Mouse (Mus musculus): ENCODE data around the gene Ttbk1.
"Not testable (repeated sequence)": the region's sequence is repeated elsewhere in the genome, so short reads cannot be mapped to it uniquely, and the experiment has no call there.

Gene Ttbk1

DNA sequence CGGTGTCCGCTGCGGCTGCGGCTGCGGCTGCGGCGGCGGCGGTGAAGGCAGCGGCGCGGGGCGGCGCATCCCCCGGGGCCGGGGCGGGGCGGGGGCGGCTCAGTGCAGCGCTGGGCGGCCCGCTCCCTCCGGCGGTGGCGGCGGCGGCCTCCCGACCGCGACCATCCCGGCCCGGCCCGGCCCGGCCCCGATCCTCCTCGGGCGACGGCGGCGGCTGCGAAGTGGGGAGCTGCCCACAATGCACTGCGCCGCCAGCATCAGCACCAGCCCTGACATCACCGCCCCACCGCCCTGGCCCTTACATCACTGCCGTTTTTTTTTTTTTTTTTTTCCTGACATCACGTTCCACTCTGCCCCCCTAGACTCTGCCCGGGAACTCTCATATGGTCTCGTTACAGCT, at the start of gene Ttbk1:
Ttbk1 (minus strand) TSS at position 245 of the 400 bp plus-strand sequence.
- peak; percentile 84 to 85 for DNase-seq

DNA sequence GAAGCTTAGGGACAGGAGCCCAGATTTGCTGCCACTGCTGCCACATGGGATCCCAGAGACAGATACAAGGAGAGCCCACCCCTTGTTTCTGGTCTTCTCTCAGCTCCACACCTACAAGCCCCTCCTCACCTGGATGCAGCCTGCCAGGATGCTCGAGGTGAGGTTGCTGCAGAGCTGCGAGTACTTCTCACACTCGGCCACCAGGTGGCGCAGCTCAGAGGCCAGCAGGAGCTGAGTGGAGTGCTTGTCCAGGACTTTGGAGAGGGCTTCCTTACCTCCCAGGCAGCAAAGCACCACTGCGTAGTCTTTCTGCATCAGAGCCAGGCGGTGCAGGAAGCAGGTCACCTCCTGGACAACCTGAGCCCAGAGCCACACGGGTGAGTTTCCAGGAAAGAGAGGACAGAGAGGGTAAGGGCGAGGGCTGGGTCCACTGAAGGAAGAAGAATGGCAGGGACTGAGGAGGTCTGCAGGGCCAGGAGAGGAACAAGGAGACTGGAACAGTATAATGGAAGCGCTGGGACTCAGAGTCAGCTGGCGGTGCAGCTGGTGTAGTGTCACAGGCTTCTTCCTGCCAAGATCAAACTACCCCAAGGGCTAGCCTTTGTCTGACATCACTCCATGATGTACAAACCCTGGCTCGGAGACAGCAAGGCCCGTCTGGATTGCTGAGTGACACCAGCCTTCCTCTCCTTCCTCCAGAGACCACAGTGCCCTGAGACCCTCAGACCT, 38.3 kb upstream of the Ttbk1 start:
- DNase-seq: peak; percentile 72 to 81

DNA sequence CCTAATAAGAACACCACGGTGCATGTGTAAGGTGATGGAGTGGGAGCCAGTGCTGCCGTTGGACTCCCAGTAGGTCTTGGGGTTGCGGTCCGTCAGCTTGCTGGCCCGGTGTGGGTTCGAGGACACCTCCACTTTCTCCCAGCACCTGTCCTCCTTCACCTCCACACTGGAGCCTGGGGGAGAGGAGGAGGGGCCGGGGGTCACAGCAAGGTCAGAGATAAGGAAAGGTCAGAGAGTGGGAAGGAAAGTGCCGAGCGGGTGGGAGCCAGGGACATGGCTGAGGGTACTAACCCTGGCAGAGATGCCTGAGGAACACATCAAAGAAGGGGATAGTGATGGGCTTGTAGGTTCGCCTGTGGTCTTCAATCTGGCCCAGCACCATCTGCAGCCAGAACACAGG, 37.6 kb upstream of the Ttbk1 start:
- no peak for DNase-seq

DNA sequence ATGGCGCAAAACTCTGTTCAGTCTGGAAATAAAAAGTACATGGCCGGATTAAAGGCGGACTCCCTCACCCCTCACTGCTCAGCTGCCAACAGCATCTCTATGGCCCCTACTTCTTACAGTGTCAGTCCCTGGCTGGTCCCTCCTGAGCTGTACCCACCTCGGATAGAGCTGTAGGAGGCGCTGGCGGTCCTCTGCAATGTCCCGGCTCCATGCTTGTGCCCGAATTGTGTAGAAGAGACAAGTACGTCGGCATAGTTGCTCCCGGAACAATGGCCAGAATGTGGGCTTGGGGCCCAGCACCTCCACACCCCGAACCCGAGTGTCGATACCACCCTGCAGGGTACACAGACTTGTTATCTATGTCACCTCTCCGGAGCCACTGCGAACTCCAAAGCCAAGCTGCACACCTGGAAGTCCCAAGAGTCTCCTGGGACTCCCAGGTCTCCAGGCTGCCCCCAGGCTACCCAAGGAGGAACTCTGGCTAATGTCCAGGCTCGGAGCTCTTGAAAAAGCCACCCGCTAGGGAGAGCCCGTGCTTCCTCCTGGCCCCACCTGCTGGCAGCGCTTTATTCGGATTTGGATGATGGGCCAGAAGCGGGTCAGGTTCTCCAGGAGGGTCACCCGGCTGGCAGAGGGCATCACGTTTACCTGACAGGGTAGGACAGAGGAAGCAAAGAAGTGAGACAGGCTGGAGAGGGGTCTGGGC, 34.6 kb upstream of the Ttbk1 start:
- DNase-seq: no peak

DNA sequence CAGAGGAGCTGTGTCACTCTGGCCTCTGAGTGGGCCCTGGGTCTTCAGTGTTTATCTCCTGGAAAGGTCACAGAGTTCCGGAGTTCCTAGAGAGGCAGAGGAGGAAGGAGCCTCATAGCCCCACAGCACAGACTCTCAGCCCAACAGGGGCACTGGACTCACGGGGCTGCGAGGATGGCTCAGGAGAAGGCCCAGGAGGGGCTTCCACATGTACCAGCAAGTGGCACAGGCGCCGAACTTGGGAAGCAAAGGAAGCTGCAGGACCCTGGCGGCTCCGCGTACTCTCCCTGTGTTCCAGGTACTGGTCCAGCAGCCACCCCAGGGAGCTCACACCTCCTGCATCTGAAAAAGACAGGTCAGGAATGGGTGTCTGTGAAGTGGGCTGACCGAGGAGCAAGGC, 33.7 kb upstream of the Ttbk1 start:
- no peak for DNase-seq

DNA sequence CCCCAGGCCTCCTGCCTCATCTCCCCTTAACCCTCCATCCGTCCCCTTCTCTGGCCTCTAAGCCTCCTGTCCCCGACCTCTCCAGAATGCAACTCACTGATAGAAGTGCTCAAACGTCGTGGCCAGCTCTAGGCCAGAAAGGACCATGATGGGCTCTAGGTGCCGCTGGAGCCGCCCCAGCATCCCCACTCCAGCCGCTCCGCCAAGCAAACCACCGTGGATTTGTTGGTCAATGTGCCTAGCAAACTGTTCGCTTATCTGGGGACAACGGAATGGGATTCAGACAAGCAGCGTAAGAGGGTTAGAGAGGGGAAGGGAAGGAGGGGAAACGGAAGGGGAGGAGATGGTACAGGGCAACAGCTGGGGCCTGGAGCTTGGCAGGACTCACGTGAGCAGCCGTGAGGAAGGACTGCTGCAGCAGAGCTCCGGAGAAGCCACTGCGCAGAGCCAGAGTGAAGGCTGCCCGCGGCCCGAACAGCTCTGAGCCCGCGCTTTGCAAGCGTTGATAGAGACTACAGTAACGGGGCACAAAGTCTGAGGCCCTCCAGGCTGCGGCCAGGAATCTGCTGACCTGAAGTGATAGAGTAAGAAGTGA, 33.0 kb upstream of the Ttbk1 start:
- DNase-seq: no peak

DNA sequence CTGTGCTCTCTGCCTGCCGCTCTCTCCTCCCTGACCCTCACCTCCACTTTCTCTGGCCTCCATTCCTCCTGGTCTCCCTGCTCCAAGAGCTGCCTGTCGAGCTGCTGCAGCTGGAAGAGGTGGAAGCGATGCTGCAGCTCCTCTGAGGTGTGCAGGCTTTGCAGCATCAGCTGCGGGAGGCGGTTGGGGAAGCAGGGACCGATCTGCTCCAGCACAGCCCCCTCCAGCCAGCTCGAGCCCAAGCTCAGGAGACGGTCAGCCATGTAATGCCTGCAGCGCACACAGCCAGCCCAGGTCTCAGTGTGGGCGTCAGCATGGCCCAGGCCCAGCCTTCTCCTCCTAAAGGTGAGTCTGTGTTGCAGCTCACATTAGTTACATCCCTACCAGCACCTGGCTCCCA, 32.5 kb upstream of the Ttbk1 start:
- no peak for DNase-seq

DNA sequence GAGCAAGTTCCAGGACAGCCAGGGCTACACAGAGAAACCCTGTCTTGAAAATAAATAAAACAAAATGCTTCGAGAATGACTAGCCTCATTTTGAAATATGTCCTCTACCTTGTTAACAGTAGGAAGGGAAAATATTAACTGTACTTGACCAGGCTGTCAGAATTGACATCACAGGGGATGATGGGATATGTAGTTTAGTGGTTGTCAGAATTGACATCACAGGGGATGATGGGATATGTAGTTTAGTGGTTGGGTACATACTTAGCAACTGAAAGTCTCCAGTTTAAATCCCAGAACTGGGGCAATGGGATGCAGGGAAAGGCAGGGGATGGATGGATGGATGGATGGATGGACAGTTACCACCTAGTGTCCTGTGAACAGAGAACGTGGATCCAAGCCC, 25.9 kb upstream of the Ttbk1 start:
- DNase-seq: no peak

DNA sequence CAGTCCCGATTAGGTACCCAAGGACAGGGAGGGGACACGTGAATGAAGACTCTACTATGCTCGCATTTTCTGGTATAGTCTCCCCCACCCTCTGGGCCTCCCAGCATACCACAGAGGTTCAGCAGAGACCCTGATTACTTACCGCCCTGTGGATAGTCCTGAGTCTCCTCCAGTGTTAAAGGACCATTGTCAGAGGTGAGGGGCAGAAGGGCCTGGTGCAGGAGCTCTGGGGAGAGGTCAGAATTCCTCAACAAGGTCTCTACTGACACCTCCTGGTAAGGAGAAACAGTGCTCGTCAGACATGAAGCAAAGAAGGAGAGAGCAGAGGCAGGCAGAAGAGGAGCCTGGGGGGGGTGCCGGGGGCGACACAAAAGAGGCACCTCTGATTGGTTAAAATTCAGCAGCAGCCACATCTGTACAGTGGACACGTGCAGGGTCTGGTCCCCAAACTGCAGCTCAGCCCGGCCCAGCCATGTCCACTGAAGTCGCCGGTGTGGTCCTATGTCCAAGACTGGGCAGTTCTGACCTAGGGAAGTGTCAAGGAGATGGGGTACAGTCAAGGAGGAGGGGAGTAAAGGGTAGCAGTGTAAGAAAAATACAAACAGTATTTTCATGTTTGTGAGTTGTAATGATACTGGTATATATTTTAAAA, 23.7 kb upstream of the Ttbk1 start:
- DNase-seq: no peak

DNA sequence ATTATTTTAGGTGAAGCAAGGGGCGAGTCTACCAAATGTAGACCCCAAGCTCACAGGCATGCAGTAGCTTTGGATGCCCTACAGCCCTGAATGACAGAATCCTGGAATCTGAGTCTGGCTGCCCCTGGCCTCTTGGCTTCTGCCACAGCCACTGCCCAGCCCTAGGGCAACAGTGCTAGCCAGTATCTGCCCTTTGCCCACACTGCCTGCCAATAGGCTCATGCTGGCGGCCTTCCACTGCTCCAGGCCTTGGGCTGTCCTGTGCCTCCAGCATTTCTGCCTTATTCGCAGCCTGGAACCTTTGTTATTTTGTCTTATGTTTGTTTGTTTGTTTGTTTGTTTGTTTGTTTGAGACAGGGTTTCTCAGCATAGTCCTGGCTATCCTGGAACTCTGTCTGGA, 18.1 kb upstream of the Ttbk1 start:
- no peak for DNase-seq

DNA sequence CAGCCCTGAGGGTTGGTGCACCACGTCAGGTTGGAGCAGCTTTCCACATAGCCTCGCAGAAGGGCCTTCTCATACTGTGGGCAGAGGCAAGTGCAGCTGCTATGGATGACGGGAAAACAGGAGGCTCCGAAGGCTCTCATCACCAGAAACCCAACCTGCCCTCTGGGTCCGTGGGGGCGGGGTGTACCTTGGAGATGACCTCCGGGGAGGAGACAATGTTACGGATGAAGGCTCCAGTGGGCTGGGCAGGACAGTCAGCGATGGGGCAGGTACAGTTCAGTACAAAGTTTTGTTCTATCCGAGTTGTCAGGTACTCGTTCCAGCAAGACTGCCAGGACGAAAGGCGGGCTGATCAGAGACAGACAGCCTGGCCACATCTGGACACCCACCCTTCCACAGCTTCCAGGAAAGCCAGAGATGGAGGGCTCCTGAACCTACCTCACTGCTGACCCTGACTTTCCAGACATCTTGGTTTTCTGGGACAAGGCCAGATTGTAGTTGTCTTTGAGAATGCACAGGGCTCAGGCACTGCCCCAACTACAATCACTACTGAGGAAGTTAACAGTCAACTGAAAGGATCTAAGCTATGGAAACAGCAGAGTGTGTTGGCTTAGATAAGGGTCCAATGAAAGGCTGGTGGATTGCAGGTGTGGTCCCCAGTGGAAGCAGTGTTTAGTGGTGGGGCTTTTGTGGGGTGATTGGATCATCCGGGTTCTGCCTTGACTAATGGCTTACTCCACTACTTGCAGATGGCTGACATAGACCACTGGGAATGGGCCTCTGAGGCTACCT, 16.6 kb upstream of the Ttbk1 start:
- DNase-seq: no peak

DNA sequence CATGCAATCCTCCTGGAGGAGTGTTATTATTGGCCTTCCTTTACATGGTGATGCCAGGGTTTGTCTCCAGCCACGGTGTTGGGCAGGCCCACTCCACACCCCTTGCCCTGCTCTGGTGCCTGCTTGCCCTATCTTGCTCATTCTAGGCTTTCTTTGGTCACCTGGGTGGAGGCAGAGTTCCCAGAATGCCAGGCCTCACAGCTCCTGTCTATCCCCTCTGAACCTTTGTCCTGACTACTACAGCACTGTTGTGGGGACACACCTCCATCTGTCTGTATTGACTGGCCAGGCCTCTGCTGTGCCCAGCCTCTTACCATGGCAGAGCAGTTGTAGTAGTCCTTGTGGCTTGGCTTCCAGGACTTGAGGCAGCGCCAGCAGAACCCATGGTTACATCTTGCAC, 15.3 kb upstream of the Ttbk1 start:
- no peak for DNase-seq

DNA sequence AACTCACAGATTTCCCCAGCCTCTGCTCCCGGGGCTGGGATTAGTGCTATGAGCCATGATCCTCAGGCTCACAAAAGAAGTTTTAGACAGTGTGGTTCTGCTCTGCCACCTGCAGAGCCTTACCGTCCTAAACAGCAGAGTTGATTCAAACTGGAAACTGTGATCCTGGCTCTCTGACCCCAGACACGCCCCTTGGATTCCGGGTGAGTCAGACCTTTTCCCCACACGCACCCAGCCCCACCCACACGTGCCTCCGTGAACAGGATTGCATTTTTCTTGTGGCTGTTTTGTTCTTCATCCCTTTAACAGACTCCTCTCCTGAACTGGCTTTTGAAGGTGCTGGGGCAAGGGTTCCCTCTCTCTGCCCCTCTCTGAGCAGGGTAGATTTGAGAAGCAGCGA, 10.5 kb upstream of the Ttbk1 start:
- no peak for DNase-seq

DNA sequence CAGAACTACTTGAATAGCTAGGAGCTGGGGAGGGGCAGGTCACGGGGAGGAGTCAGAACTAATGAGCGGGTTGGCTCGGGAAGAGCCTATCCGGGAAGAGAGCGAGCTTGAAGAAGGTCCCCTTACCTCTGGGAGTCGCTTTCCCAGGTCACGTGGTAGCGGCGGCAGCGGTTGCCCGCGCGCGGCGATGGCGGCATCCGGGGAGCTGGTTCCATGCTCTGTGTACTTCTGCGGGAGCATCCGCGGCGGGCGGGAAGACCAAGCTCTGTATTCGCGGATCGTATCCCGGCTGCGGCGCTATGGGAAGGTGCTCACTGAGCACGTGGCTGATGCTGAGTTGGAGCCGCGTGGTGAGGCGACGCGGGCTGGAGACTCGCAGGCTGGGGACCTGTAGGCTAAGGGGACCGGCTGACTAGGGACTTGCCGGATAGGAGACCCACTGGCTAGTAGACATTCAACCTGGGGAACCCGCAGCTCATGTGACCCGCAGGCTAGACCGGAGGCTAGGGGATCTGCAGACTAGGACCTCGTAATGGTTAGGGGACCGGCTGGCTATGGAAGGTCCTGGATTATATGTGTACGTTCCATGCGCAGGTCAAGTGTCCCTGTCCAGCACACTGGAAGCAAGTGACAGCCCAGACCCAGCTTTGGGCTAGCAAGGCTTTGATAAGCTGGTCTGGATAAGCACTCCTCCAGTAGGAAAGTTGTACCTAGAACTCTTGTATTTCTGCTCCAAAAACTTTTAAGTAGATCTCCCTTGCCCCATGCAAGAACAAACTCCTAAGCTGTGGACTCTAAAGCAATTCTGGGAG, 9.4 kb upstream of the Ttbk1 start, which contains the start of gene Dnph1:
Dnph1 (plus strand) TSS at position 89 of the 812 bp plus-strand sequence.
- DNase-seq: peak; percentile 76 to 85

DNA sequence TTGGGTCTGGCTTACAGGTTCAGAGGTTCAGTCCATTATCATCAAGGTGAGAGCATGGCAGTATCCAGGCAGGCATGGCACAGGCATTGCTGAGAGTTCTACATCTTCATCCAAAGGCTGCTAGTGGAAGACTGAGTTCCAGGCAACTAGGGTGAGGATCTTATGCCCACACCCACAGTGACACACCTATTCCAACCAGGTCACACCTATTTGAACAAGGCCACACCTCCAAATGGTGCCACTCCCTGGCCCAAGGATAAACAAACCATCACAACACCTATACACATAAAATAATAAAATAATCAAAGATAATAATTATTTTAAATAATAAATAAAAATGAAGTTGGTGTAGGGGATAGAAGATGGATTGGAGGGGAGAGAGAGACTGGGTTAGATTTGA, 8.6 kb upstream of the Ttbk1 start:
- DNase-seq: not testable (repeated sequence)

DNA sequence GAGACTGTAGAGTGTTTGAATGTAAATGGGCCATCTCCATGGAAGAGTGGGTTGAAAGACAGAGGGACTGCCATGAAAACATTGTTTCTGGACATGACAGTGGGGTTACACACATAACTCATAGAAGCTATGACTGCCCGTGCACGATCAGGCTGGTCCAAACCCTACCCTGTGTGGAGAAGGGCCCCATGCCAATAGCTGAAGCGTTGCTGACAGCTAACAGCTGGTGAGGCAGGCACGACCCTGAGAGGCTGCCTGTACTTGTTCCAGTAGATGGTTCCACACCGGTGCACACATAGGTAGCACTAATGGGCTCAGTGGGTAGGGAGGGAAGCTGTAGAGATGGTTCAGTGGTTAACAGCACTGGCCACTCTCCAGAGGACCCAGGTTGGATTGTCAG, 8.0 kb upstream of the Ttbk1 start:
- DNase-seq: no peak

DNA sequence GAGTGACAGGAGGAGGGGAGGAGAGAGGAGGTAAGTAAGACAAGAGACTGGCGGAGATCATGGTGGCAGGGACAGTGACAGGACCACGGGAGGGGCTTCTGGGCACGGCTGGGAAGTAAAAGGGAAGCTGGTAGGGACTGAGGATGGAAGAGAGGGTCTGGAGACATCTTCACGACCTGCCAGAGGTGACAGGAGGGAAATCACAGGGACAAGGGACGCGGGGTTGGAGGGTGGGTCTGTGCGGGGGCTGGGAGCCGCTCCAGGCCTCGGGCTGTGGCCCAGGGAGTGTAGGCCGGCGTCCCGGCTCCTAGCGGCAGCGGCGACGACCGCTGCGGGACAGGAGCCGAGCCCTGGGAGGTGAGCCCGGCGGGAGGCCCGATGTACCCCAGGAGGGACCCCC, 480 bp downstream of the Ttbk1 start:
- no peak for DNase-seq

DNA sequence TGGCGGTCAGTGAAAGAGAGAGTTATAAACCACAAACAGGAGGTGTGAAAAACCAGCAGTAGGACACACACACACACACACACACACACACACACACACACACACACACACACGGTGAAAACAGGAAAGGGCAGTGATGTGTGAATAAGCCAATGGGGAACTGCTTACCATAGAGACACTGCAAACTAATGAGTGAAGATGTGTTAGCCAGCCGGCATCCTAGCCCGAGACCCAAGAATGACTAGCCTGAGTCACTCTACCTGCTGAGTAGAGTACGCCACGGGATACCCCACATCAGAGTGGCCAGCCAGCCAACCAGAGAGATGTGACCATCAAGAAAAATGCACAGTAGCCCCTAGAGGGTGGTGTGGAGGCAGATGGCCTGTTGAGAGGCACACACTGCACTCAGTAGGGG, 3.0 kb downstream of the Ttbk1 start:
- peak; percentile 55 to 57 for DNase-seq

DNA sequence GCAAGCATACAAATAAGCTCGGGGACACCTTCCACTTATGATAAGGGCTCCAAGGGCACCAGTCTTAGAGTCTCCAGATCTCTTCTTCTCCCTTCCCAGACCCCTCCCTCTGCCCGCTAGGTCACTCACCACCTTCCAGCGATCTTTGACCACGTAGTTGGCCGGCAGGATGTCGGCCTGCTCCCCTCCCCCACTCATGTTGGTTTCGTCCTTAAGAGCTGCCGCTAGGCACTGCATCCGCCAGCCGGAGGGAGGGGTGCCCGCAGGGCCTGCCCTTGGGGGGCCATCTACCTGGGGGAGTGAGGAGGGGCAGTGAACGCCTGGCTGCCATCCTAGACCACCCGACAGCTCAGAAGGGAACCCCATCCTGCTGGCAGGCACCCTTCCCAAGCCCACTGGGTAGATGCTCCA, 3.4 kb downstream of the Ttbk1 start:
- DNase-seq: peak; percentile 45 to 56

DNA sequence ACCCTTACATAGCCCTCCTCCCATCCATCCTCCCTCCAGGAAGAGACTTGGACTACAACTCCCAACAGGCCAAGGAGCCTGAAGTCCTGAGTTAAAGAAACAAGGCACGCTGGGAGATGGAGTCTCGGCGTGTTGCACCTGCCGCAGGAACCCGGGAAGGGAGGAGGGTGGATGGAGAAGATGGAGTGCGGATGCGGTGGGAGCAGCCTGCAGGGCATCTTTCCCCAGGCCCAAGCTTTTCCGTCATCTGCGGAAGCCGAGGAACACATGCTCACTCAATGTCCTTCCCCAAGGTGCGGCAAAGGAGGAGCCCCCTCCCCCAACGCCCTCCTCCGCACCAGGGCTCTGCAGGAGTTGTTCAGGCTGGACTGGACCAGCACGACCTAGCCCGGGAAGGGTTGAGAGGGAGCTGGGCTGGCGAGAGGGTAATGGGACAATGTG, 3.9 kb downstream of the Ttbk1 start:
- peak; percentile 78 to 88 for DNase-seq

DNA sequence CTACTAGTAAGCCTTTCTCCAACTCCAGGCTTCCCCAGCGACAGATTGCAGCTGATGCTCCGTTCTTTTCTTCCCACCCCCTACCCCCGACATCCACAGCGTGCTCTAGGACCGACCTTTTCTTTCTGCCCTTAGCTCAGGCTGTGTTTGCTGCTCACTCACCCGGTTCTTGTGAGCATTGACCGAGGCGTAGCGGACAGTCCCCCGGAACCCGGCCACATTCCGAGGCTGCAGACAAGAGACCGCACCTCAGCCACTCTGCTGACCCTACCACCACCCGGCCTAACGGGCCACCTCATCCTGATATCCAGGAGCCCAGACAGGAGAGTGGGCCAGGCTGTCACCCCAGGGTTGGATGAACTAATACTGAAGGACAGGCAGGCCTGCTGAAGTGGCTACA, 10.2 kb downstream of the Ttbk1 start:
- DNase-seq: no peak

DNA sequence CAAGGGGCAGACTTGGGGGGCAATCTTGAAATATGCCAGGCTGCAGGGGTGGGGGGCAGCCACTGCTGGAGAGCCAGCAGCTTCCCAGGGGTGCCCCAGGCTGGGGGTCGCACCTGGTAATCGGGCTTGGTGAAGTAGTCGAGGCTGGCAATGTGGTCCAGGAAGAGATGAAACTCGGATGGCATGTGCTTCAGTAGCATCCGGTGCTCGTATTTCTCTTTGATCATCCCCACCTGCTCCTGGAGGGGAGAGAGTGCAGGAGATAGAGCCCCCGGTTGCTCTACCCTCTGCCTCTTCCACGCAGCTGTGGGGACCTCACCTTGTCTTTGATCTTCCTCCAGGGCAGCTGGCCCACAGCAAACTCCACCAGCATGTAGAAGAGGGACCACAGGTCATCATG, 10.9 kb downstream of the Ttbk1 start:
- DNase-seq: no peak

Measured in cerebellum, adult 18-20 months (tissue).